Mouse (Mus musculus): ENCODE results near the gene Olfr366.
"Not testable (repeated sequence)": the region's sequence is repeated elsewhere in the genome, so short reads cannot be mapped to it uniquely, and the experiment has no call there.

Olfr366 gene

GRCm38 (mm10) chr2:37211274-37211673, at the start of gene Olfr366:
Olfr366 (plus strand) TSS chr2:37211574.
- no peak for DNase-seq

DNA sequence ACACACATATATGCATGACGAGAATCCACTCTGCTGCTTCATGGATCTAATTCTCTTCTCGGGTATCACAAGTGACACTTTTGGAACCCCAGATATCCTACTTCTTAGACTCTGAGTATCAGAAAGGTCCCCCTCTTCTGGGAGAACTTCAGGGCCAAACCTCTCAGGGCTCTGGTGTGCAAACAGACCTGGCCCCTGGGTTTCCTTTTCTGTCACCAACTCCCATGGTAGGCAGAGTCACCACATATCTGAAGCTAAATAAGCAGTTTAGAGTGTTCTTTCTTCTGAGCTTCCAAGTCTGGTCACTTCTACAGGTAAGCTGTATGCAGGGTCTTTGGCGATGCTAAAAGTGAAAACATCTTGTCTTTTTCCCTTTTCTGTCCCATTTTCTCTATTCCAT, 23.5 kb upstream of the Olfr366 start, which contains the start of gene Olfr365:
Gene Olfr365, plus strand, starts transcription at position 301 of the 400 bp plus-strand sequence.
- no peak for DNase-seq

GRCm38 (mm10) chr2:37261781-37262180, 50.4 kb downstream of the Olfr366 start:
- DNase-seq: not testable (repeated sequence)

Measured in kidney, postnatal 14 days (tissue).